Mouse (Mus musculus) CH12.LX (cell line): ENCODE results near the gene Dbndd2.

Experiments used
- CHD2 ChIP-seq: IDR thresholded peaks from 2 replicates; pipeline ENCODE4 v1.6.1; 2011; ENCODE audit warnings: low read length, improper control_type of control experiment
- CTCF ChIP-seq, 2 experiments: IDR thresholded peaks in 1 of 2; conservative IDR thresholded peaks in 1 of 2; 2 replicates each; pipeline ENCODE4 v1.5.1; 2011 to 2012; ENCODE audit warnings: low read depth in 2 of 2, low read length in 2 of 2, improper control_type of control experiment in 1 of 2, inconsistent platforms in 1 of 2, mild to moderate bottlenecking in 1 of 2, moderate library complexity in 1 of 2
- E2F4 ChIP-seq: IDR thresholded peaks from 2 replicates; pipeline ENCODE4 v1.6.1; 2011; ENCODE audit warnings: low read depth, low read length, improper control_type of control experiment; ENCODE audit not compliant: insufficient replicate concordance
- ELF1 ChIP-seq: IDR thresholded peaks from 2 replicates; pipeline ENCODE4 v1.6.1; 2014; ENCODE audit warnings: low read depth, mild to moderate bottlenecking, inconsistent platforms, low read length, improper control_type of control experiment
- EP300 ChIP-seq: IDR thresholded peaks from 2 replicates; pipeline ENCODE4 v1.6.1; 2011; ENCODE audit warnings: low read length, improper control_type of control experiment
- GABPA ChIP-seq: IDR thresholded peaks from 2 replicates; pipeline ENCODE4 v1.6.1; 2012; ENCODE audit warnings: low read depth, low read length, improper control_type of control experiment, inconsistent platforms; ENCODE audit not compliant: insufficient replicate concordance
- JUN ChIP-seq: IDR thresholded peaks from 2 replicates; pipeline ENCODE4 v1.6.1; 2011; ENCODE audit warnings: low read depth, mild to moderate bottlenecking, low read length, improper control_type of control experiment, moderate library complexity; ENCODE audit not compliant: insufficient read depth
- MAFK ChIP-seq: IDR thresholded peaks from 2 replicates; pipeline ENCODE4 v1.6.1; 2011; ENCODE audit warnings: low read length, improper control_type of control experiment; ENCODE audit not compliant: insufficient replicate concordance
- MXI1 ChIP-seq: IDR thresholded peaks from 2 replicates; pipeline ENCODE4 v1.6.1; 2011; ENCODE audit warnings: mild to moderate bottlenecking, low read depth, low read length, improper control_type of control experiment
- POLR2A ChIP-seq: IDR thresholded peaks from 2 replicates; pipeline ENCODE4 v1.6.1; 2011; ENCODE audit warnings: low read depth, mild to moderate bottlenecking, improper control_type of control experiment, low read length
- RAD21 ChIP-seq: IDR thresholded peaks from 2 replicates; pipeline ENCODE4 v1.6.1; 2011; ENCODE audit warnings: low read depth, mild to moderate bottlenecking, low read length, improper control_type of control experiment, moderate library complexity
- UBTF ChIP-seq: IDR thresholded peaks from 2 replicates; pipeline ENCODE4 v1.6.1; 2012; ENCODE audit warnings: low read depth, mild to moderate bottlenecking, inconsistent platforms, low read length, improper control_type of control experiment, moderate library complexity
- USF1 ChIP-seq: IDR thresholded peaks from 2 replicates; pipeline ENCODE4 v1.6.1; 2014; ENCODE audit warnings: low read depth, mild to moderate bottlenecking, inconsistent platforms, low read length, improper control_type of control experiment

GRCm38 (mm10) chr2:164515897-164516296 lies 30.0 kb downstream of the Dbndd2 start:
- TF ChIP-seq MXI1 (no peak), EP300 (no peak), ELF1 (no peak), JUN (no peak), RAD21 (no peak), E2F4 (no peak), UBTF (no peak), GABPA (no peak), CTCF (conservative IDR thresholded peaks at IDR 0.05 in 1 of 2, IDR thresholded peaks at IDR 0.05 in 1 of 2; ENCODE audit: low read depth in 2 of 2, low read length in 2 of 2) (no peak), USF1 (no peak), POLR2A (no peak), CHD2 (no peak), MAFK (no peak)
